Mouse (Mus musculus) spleen, postnatal 0 days (tissue): ENCODE results near the gene T. TPM values are rescaled to one million over a fixed set of nuclear protein-coding genes. Genes with fewer than 3 reads are reported as not detected.

Source experiments
- polyA plus RNA-seq: library from polyadenylated mRNA; unstranded; fragments of >200 nt; fragmentation: Nextera tagmentation; extraction: Ambion mirVana; gene quantifications from 2 replicates; pipeline ENCODE4 v1.2.1, GENCODE M21; 2015

Gene T
- not detected in 2 replicates for polyA plus RNA-seq

GRCm38 (mm10) chr17:8433978-8434960 is at the start of gene T:
Gene T, plus strand, starts transcription at chr17:8434423.

Other genes with a start within 250 kb of the T start
- 0.73 and 1.4 TPM in 2 replicates for gene Ccr6, start 198.4 kb upstream of the T start, polyA plus RNA-seq
- gene Mpc1, start 151.5 kb upstream of the T start, polyA plus RNA-seq, result 145 and 155 TPM in 2 replicates
- gene Sft2d1, start 123.3 kb upstream of the T start, polyA plus RNA-seq, result 82.6 and 83.0 TPM in 2 replicates
- 0.06 and 0.07 TPM in 2 replicates for gene Prr18, start 97.0 kb upstream of the T start, polyA plus RNA-seq
- gene T2, start 78.4 kb upstream of the T start, polyA plus RNA-seq, result 0.13 TPM in 2 replicates
- 1.1 and 1.3 TPM in 2 replicates for gene Pde10a, start 90.9 kb downstream of the T start, polyA plus RNA-seq
- not detected in 2 replicates for gene Gm17087, start 132.5 kb downstream of the T start, polyA plus RNA-seq